Mouse (Mus musculus): ENCODE data around the gene Ptgds. TPM values are rescaled to one million over a fixed set of nuclear protein-coding genes. Genes with fewer than 3 reads are reported as not detected.

Ptgds gene
- 1,000 to 10,000 TPM; 1,926 to 2,241 TPM for total RNA-seq (2021)

GRCm38 (mm10) chr2:25469969-25470368, at the start of gene Ptgds:
Ptgds (minus strand) TSS chr2:25470046.
- no peak for DNase-seq (ENCODE audit: low spot score in 2 of 2)
- intact Hi-C loops (cut with DNase I) = no loop called here

- no peak for DNase-seq (ENCODE audit: low spot score in 2 of 2)
- intact Hi-C loops (cut with DNase I) = no loop called here
Measured at GRCm38 (mm10) chr2:25509912-25510311, 40.1 kb upstream of the Ptgds start.

- intact Hi-C loops (cut with DNase I) = no loop called here
- no peak for DNase-seq (ENCODE audit: low spot score in 2 of 2)
Measured at GRCm38 (mm10) chr2:25506964-25507363, 37.1 kb upstream of the Ptgds start.

GRCm38 (mm10) chr2:25505860-25506259, 36.0 kb upstream of the Ptgds start:
- intact Hi-C loops (cut with DNase I) = no loop called here
- no peak for DNase-seq (ENCODE audit: low spot score in 2 of 2)

- intact Hi-C loops (cut with DNase I) = no loop called here
- DNase-seq (ENCODE audit: low spot score in 2 of 2) = no peak
Measured at GRCm38 (mm10) chr2:25505000-25505399, 35.2 kb upstream of the Ptgds start.

GRCm38 (mm10) chr2:25504538-25504937, 34.7 kb upstream of the Ptgds start:
- intact Hi-C loops (cut with DNase I) = no loop called here
- DNase-seq (ENCODE audit: low spot score in 2 of 2) = no peak

GRCm38 (mm10) chr2:25502726-25503125, 32.9 kb upstream of the Ptgds start:
- DNase-seq (ENCODE audit: low spot score in 2 of 2) = no peak
- intact Hi-C loops (cut with DNase I) = no loop called here

- no peak for DNase-seq (ENCODE audit: low spot score in 2 of 2)
- intact Hi-C loops (cut with DNase I) = loop anchor here (2.0 kb wide), 2 partner anchors 41 to 73 kb away; partner anchors contain the start of genes Abca2 and Paxx
Measured at GRCm38 (mm10) chr2:25501593-25502486, 32.0 kb upstream of the Ptgds start, which contains the start of gene C8g. C8g (minus strand) TSS chr2:25501719.

- peak; percentile 84 to 92 for DNase-seq (ENCODE audit: low spot score in 2 of 2)
- intact Hi-C loops (cut with DNase I) = loop anchor here (2.0 kb wide), 2 partner anchors 40 to 72 kb away; partner anchors contain the start of genes Abca2 and Paxx
Measured at GRCm38 (mm10) chr2:25500576-25501405, 30.9 kb upstream of the Ptgds start, which contains the start of gene Fbxw5. Fbxw5 (plus strand) TSS chr2:25500750.

- intact Hi-C loops (cut with DNase I) = loop anchor here (2.0 kb wide), 2 partner anchors 39 to 71 kb away; partner anchors contain the start of genes Abca2 and Paxx
Measured at GRCm38 (mm10) chr2:25500071-25500575, 30.3 kb upstream of the Ptgds start.

GRCm38 (mm10) chr2:25498622-25499478, 29.0 kb upstream of the Ptgds start:
- no peak for DNase-seq (ENCODE audit: low spot score in 2 of 2)
- intact Hi-C loops (cut with DNase I) = no loop called here

More at GRCm38 (mm10) chr2:25500071-25500575, 30.3 kb upstream of the Ptgds start:
- DNase-seq (ENCODE audit: low spot score in 2 of 2) = no peak

- intact Hi-C loops (cut with DNase I) = no loop called here
- DNase-seq (ENCODE audit: low spot score in 2 of 2) = no peak
Measured at GRCm38 (mm10) chr2:25497846-25498575, 28.2 kb upstream of the Ptgds start.

GRCm38 (mm10) chr2:25496462-25496861, 26.6 kb upstream of the Ptgds start:
- DNase-seq (ENCODE audit: low spot score in 2 of 2) = peak; percentile 27 to 43
- intact Hi-C loops (cut with DNase I) = no loop called here

GRCm38 (mm10) chr2:25493476-25493961, 23.7 kb upstream of the Ptgds start, which contains the start of gene Lcn12:
Lcn12 (minus strand) TSS chr2:25493911.
- intact Hi-C loops (cut with DNase I) = no loop called here
- no peak for DNase-seq (ENCODE audit: low spot score in 2 of 2)

- intact Hi-C loops (cut with DNase I) = no loop called here
- no peak for DNase-seq (ENCODE audit: low spot score in 2 of 2)
Measured at GRCm38 (mm10) chr2:25492988-25493387, 23.1 kb upstream of the Ptgds start.

GRCm38 (mm10) chr2:25488671-25489068, 18.8 kb upstream of the Ptgds start:
- no peak for DNase-seq (ENCODE audit: low spot score in 2 of 2)
- intact Hi-C loops (cut with DNase I) = loop anchor here (10.0 kb wide), 1 partner anchor 64 kb away; the partner anchor contains the start of genes Abca2 and Fut7

GRCm38 (mm10) chr2:25487965-25488670, 18.3 kb upstream of the Ptgds start:
- intact Hi-C loops (cut with DNase I) = loop anchor here (10.0 kb wide), 1 partner anchor 63 kb away; the partner anchor contains the start of genes Abca2 and Fut7

More at GRCm38 (mm10) chr2:25487965-25488670, 18.3 kb upstream of the Ptgds start:
- no peak for DNase-seq (ENCODE audit: low spot score in 2 of 2)

Measured in left cerebral cortex, postnatal 25 days (tissue).